Mouse (Mus musculus): ENCODE data around the gene Olfr299. TPM values are rescaled to one million over a fixed set of nuclear protein-coding genes. Genes with fewer than 3 reads are reported as not detected.

Olfr299 gene
- not detected in 2 replicates for polyA plus RNA-seq (2016; fragmentation: Nextera tagmentation; extraction: Ambion mirVana)

GRCm38 (mm10) chr7:86459621-86460020, at the start of gene Olfr299:
Gene Olfr299, plus strand, starts transcription at chr7:86459921.
- no peak within 1 kb of the TSS for H3K27ac ChIP-seq
- H3K4me1 ChIP-seq, result no peaks in the 10 kb centered on the region
- no peaks in the 10 kb centered on the region for H3K27me3 ChIP-seq (ENCODE audit: insufficient read depth, poor library complexity, severe bottlenecking)
- 78% methylated on average over 1 of the region's 1 CpGs for WGBS
- H3K4me3 ChIP-seq, result no peak within 1 kb of the TSS
- no peaks in the 10 kb centered on the region for H3K9me3 ChIP-seq
- no peaks in the 10 kb centered on the region for H3K36me3 ChIP-seq
- DNase-seq (ENCODE audit: low spot score), result no peak

- Histone ChIP-seq H3K4me3 (no peak within 1 kb of the TSS), H3K27ac (no peak within 1 kb of the TSS), H3K36me3 (no peaks in the 10 kb centered on the region), H3K9me3 (no peaks in the 10 kb centered on the region), H3K27me3 (ENCODE audit: insufficient read depth, poor library complexity, severe bottlenecking) (no peaks in the 10 kb centered on the region), H3K4me1 (no peaks in the 10 kb centered on the region)
- 73% methylated on average over 1 of the region's 1 CpGs for WGBS
- DNase-seq (ENCODE audit: low spot score), result no peak
These were observed 32.7 kb downstream of the Olfr299 start, which contains the start of gene Olfr298 for GRCm38 (mm10) chr7:86492384-86492783. Gene Olfr298, minus strand, starts transcription at chr7:86492484.

Other genes with a start within 250 kb of the Olfr299 start
- gene Vmn2r76, start 213.6 kb upstream of the Olfr299 start, polyA plus RNA-seq (2016; fragmentation: Nextera tagmentation; extraction: Ambion mirVana), result not detected in 2 replicates
- not detected in 2 replicates for gene Olfr310, start 182.7 kb upstream of the Olfr299 start, polyA plus RNA-seq (2016; fragmentation: Nextera tagmentation; extraction: Ambion mirVana)
- not detected in 2 replicates for gene Olfr309, start 146.2 kb upstream of the Olfr299 start, polyA plus RNA-seq (2016; fragmentation: Nextera tagmentation; extraction: Ambion mirVana)
- not detected in 2 replicates for gene Olfr308, start 134.3 kb upstream of the Olfr299 start, polyA plus RNA-seq (2016; fragmentation: Nextera tagmentation; extraction: Ambion mirVana)
- gene Olfr307, start 122.3 kb upstream of the Olfr299 start, polyA plus RNA-seq (2016; fragmentation: Nextera tagmentation; extraction: Ambion mirVana), result not detected in 2 replicates
- not detected in 2 replicates for gene Olfr305, start 93.0 kb upstream of the Olfr299 start, polyA plus RNA-seq (2016; fragmentation: Nextera tagmentation; extraction: Ambion mirVana)
- not detected in 2 replicates for gene Olfr304, start 73.3 kb upstream of the Olfr299 start, polyA plus RNA-seq (2016; fragmentation: Nextera tagmentation; extraction: Ambion mirVana)
- gene Olfr303, start 62.1 kb upstream of the Olfr299 start, polyA plus RNA-seq (2016; fragmentation: Nextera tagmentation; extraction: Ambion mirVana), result not detected in 2 replicates
- not detected in 2 replicates for gene Olfr301, start 56.1 kb upstream of the Olfr299 start, polyA plus RNA-seq (2016; fragmentation: Nextera tagmentation; extraction: Ambion mirVana)
- not detected in 2 replicates for gene Olfr298, start 32.6 kb downstream of the Olfr299 start, polyA plus RNA-seq (2016; fragmentation: Nextera tagmentation; extraction: Ambion mirVana)
- not detected in 2 replicates for gene Olfr297, start 60.0 kb downstream of the Olfr299 start, polyA plus RNA-seq (2016; fragmentation: Nextera tagmentation; extraction: Ambion mirVana)
- not detected in 2 replicates for gene Olfr295, start 123.9 kb downstream of the Olfr299 start, polyA plus RNA-seq (2016; fragmentation: Nextera tagmentation; extraction: Ambion mirVana)
- not detected in 2 replicates for gene Olfr294, start 156.7 kb downstream of the Olfr299 start, polyA plus RNA-seq (2016; fragmentation: Nextera tagmentation; extraction: Ambion mirVana)
- gene Olfr293, start 189.1 kb downstream of the Olfr299 start, polyA plus RNA-seq (2016; fragmentation: Nextera tagmentation; extraction: Ambion mirVana), result not detected in 2 replicates
- not detected in 2 replicates for gene Olfr292, start 228.4 kb downstream of the Olfr299 start, polyA plus RNA-seq (2016; fragmentation: Nextera tagmentation; extraction: Ambion mirVana)

All from heart, embryonic 10.5 days (tissue).